Mouse (Mus musculus) hindbrain, embryonic 11.5 days (tissue): ENCODE results near the gene Bbs2. TPM values are rescaled to one million over a fixed set of nuclear protein-coding genes. Genes with fewer than 3 reads are reported as not detected.
"Not testable (repeated sequence)": the region's sequence is repeated elsewhere in the genome, so short reads cannot be mapped to it uniquely, and the experiment has no call there.

Experiments
- ATAC-seq: fragments of 200-750 bp; cut with Nextera tagmentation; 2 replicates; pipeline ENCODE4 v1.8.0; 2017; ENCODE audit warnings: mild to moderate bottlenecking, moderate TSS enrichment, moderate library complexity; ENCODE audit not compliant: low FRiP score
- DNase-seq: peaks from one replicate; pipeline ENCODE4 v3.0.0-alpha.2; 2015; ENCODE audit warnings: low spot score
- H3K27ac ChIP-seq: fragments of 300-500 bp; sonication (generic); 2 replicates; pipeline ENCODE4 v1.5.1; 2014; ENCODE audit warnings: mild to moderate bottlenecking, low read depth, low read length
- H3K27me3 ChIP-seq: fragments of 300-500 bp; sonication (generic); 2 replicates; pipeline ENCODE4 v1.6.1; 2014; ENCODE audit warnings: mild to moderate bottlenecking, low read length, moderate library complexity, mixed read lengths; ENCODE audit not compliant: control insufficient read depth, insufficient read depth
- H3K36me3 ChIP-seq: fragments of 300-500 bp; sonication (generic); 2 replicates; pipeline ENCODE4 v1.6.1; 2014; ENCODE audit warnings: mild to moderate bottlenecking, low read length, moderate library complexity, mixed read lengths; ENCODE audit not compliant: control insufficient read depth, insufficient read depth
- H3K4me1 ChIP-seq: fragments of 300-500 bp; sonication (generic); replicated peaks from 2 replicates; pipeline ENCODE4 v1.6.1; 2014; ENCODE audit warnings: low read length, mixed read lengths; ENCODE audit not compliant: control insufficient read depth, insufficient read depth
- H3K4me2 ChIP-seq: fragments of 300-500 bp; sonication (generic); replicated peaks from 2 replicates; pipeline ENCODE4 v1.6.1; 2014; ENCODE audit warnings: mild to moderate bottlenecking, low read depth, low read length
- H3K4me3 ChIP-seq: fragments of 300-500 bp; sonication (generic); 2 replicates; pipeline ENCODE4 v1.5.1; 2014; ENCODE audit warnings: low read depth, low read length
- H3K9ac ChIP-seq: fragments of 300-500 bp; sonication (generic); 2 replicates; pipeline ENCODE4 v1.6.1; 2014; ENCODE audit warnings: low read depth, low read length
- H3K9me3 ChIP-seq: fragments of 300-500 bp; sonication (generic); 2 replicates; pipeline ENCODE4 v1.6.1; 2016; ENCODE audit warnings: low read length; ENCODE audit not compliant: control insufficient read depth
- WGBS: fragments of 180-500 bp; shearing (Covaris S2); extraction: QIAGEN DNeasy Blood & Tissue Kit; methylation state at CpG from one replicate; pipeline ENCODE4 v1.1.7; 2014; 5-methylcytosine and 5-hydroxymethylcytosine counted together
- polyA plus RNA-seq: library from polyadenylated mRNA; unstranded; fragments of >200 nt; fragmentation: Nextera tagmentation; extraction: Ambion mirVana; gene quantifications from 2 replicates; pipeline ENCODE4 v1.2.1, GENCODE M21; 2014

The Bbs2 gene
- polyA plus RNA-seq, 1 experiment from 2014 or later, result 29.1 TPM

- peak overlapping the region; percentile 36; the same call in 1 of the 2 replicates for H3K27ac ChIP-seq
- peak overlapping the region; percentile 75 for H3K9ac ChIP-seq
- ATAC-seq (peak; percentile 94), DNase-seq (peak; percentile 79)
- not testable (repeated sequence) for H3K36me3 ChIP-seq, H3K4me1 ChIP-seq, H3K9me3 ChIP-seq, H3K27me3 ChIP-seq
- 0% methylated on average over 20 of the region's 32 CpGs for WGBS
- peak overlapping the region; percentile 81 for H3K4me2 ChIP-seq
- peak overlapping the region; percentile 81 for H3K4me3 ChIP-seq
Measured at GRCm38 (mm10) chr8:94036541-94036940, 62.2 kb downstream of the Bbs2 start.

GRCm38 (mm10) chr8:94035200-94035599, 63.5 kb downstream of the Bbs2 start:
- H3K36me3 ChIP-seq, result no peaks in the 10 kb centered on the region
- H3K4me3 ChIP-seq, result no peak overlapping the region
- WGBS, result 69% methylated on average over 5 of the region's 5 CpGs
- peaks cover 6% of the 10 kb centered on the region for H3K4me1 ChIP-seq
- peak overlapping the region; percentile 21; the same call in 1 of the 2 replicates for H3K9ac ChIP-seq
- H3K9me3 ChIP-seq, result no peaks in the 10 kb centered on the region
- H3K27me3 ChIP-seq, result no peaks in the 10 kb centered on the region
- DNase-seq (no peak), ATAC-seq (no peak)
- no peak overlapping the region for H3K27ac ChIP-seq
- H3K4me2 ChIP-seq, result 0 out of 2 replicates have a peak overlapping the region, but pooled peaks have one; percentile 13

- 66% methylated on average over 3 of the region's 3 CpGs for WGBS
Measured at GRCm38 (mm10) chr8:94033601-94034000, 65.1 kb downstream of the Bbs2 start.

GRCm38 (mm10) chr8:94029701-94030100, 69.0 kb downstream of the Bbs2 start:
- no peaks in the 10 kb centered on the region for H3K9me3 ChIP-seq
- peaks cover 8% of the 10 kb centered on the region; the same call in 1 of the 2 replicates for H3K36me3 ChIP-seq
- H3K4me3 ChIP-seq, result no peak overlapping the region
- WGBS, result 96% methylated on average over 9 of the region's 9 CpGs
- ATAC-seq, result no peak
- no peak overlapping the region for H3K4me2 ChIP-seq
- H3K4me1 ChIP-seq, result no peaks in the 10 kb centered on the region
- DNase-seq, result no peak
- H3K9ac ChIP-seq, result no peak overlapping the region
- no peaks in the 10 kb centered on the region for H3K27me3 ChIP-seq
- H3K27ac ChIP-seq, result no peak overlapping the region

More at GRCm38 (mm10) chr8:94033601-94034000, 65.1 kb downstream of the Bbs2 start:
- H3K4me3 ChIP-seq, result no peak overlapping the region
- no peaks in the 10 kb centered on the region for H3K36me3 ChIP-seq
- H3K4me1 ChIP-seq, result peaks cover 6% of the 10 kb centered on the region
- H3K4me2 ChIP-seq, result no peak overlapping the region
- ATAC-seq (no peak), DNase-seq (no peak)
- no peaks in the 10 kb centered on the region for H3K27me3 ChIP-seq
- H3K9me3 ChIP-seq, result no peaks in the 10 kb centered on the region
- no peak overlapping the region for H3K27ac ChIP-seq
- H3K9ac ChIP-seq, result no peak overlapping the region

- DNase-seq (no peak), ATAC-seq (no peak)
- H3K4me1 ChIP-seq, result no peaks in the 10 kb centered on the region
- no peak overlapping the region for H3K4me3 ChIP-seq
- H3K9ac ChIP-seq, result no peak overlapping the region
- no peak overlapping the region for H3K4me2 ChIP-seq
- WGBS, result 93% methylated on average over 6 of the region's 6 CpGs
- H3K9me3 ChIP-seq, result no peaks in the 10 kb centered on the region
- H3K36me3 ChIP-seq, result peaks cover 16% of the 10 kb centered on the region; the same call in 1 of the 2 replicates
- H3K27ac ChIP-seq, result no peak overlapping the region
- no peaks in the 10 kb centered on the region for H3K27me3 ChIP-seq
Measured at GRCm38 (mm10) chr8:94023916-94024315, 74.8 kb downstream of the Bbs2 start.

Other genes with a start within 250 kb of the Bbs2 start
- 49.3 and 58.1 TPM in 2 replicates for gene Amfr, start 86.1 kb downstream of the Bbs2 start, polyA plus RNA-seq
- 152 and 164 TPM in 2 replicates for gene Nudt21, start 61.9 kb downstream of the Bbs2 start, polyA plus RNA-seq
- gene Ogfod1, start 61.7 kb downstream of the Bbs2 start, polyA plus RNA-seq, result 12.4 and 14.2 TPM in 2 replicates
- gene Mt4, start 38.3 kb upstream of the Bbs2 start, polyA plus RNA-seq, result not detected in 2 replicates
- gene Mt3, start 53.7 kb upstream of the Bbs2 start, polyA plus RNA-seq, result 11.0 and 13.6 TPM in 2 replicates
- 24.1 and 29.3 TPM in 2 replicates for gene Mt2, start 73.7 kb upstream of the Bbs2 start, polyA plus RNA-seq
- gene Mt1, start 80.2 kb upstream of the Bbs2 start, polyA plus RNA-seq, result 90.1 and 101 TPM in 2 replicates
- 95.1 and 112 TPM in 2 replicates for gene Nup93, start 115.6 kb upstream of the Bbs2 start, polyA plus RNA-seq
- gene Slc12a3, start 230.3 kb upstream of the Bbs2 start, polyA plus RNA-seq, result 0.06 TPM in 1 of 2 replicates, not detected in the other